Mouse (Mus musculus) layer of hippocampus, adult 11-12 months (tissue): Measurements from ENCODE around the gene Nufip2.

Source experiments
- DNase-seq: peaks from one replicate; pipeline ENCODE4 v3.0.0; 2022; ENCODE audit warnings: low spot score

The Nufip2 gene

DNA sequence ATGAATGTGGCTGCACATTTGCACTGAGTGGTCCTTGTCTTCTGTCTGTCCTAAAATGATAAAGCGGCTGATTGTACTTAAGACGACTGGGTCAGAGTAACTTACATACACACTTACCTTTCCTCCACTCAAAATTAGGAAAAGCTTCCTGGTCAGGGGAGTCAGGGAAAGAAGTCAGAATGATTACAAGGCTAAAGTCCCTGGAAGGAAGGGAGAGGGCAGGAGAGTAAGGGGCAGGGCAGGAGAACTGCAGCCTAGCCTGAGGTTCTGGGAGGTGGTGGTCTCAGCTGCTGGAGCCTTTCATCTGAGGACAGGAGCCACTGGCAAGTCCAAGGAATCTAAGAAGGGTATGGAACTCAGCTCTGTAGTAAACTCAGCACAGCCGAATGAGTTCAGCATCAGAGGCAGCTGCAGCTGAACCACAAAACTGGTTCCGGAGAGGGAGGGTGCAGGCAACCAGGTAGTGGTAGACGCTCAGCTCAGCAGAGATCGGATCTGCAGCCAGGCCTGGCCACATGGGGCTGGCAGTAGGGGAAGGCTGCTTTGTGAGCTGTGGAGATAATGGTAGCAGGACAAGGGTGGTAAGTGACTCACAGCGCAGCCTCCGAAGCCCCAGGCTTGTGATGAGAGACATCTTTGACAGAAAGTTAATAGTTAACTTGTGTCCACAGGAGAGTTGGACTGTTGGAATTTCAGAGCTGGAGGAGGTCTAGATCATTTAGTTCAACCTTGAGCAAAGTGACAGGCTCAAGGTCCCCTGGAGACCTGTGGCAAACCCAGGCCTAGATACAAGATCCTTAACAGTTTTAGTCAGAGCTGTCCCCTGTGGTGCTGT lies 86.1 kb downstream of the Nufip2 start:
- DNase-seq: no peak

GRCm38 (mm10) chr11:77775701-77776400 lies 89.9 kb downstream of the Nufip2 start:
- DNase-seq: no peak

DNA sequence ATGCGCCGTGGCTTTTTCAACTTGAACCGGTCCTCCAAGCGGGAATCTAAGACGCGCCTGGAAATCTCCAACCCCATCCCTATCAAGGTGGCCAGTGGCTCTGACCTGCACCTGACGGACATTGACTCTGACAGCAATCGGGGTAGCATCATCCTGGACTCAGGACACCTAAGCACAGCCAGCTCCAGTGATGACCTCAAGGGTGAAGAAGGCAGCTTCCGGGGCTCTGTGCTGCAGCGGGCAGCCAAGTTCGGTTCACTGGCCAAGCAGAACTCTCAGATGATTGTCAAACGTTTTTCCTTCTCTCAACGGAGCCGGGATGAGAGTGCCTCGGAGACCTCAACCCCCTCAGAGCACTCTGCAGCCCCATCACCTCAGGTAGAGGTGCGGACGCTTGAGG lies 91.5 kb downstream of the Nufip2 start:
- no peak for DNase-seq

DNA sequence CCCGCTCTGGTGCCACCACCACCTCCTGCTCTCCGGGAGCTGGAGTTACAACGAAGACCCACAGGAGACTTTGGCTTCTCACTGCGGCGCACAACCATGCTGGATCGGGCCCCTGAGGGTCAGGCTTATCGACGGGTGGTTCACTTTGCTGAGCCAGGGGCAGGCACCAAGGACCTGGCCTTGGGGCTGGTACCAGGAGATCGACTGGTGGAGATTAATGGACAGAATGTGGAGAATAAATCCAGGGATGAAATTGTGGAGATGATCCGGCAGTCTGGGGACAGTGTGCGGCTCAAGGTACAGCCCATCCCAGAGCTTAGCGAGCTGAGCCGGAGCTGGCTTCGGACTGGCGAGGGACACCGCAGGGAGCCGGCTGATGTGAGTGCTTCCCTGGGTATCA lies 92.0 kb downstream of the Nufip2 start:
- no peak for DNase-seq

DNA sequence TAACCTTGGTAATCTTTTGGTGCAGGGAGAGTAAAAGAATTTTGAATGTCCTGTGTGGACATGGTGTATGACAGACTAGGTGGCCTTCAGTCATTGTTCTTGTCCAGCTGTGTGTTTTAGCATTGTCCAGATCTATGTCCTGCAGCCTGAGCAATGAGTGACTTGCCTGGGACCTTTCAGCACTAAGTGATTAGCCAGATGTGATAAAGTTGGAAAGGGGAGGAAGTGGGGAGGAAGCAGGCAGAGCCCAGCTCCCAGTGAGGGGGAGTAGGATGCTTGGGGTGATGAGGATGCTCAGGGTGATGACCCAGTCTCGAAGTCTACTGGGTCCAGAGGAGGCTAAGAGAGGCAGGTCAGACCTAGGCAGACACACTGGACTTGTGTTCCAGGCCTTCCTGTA lies 93.3 kb downstream of the Nufip2 start:
- DNase-seq: no peak

DNA sequence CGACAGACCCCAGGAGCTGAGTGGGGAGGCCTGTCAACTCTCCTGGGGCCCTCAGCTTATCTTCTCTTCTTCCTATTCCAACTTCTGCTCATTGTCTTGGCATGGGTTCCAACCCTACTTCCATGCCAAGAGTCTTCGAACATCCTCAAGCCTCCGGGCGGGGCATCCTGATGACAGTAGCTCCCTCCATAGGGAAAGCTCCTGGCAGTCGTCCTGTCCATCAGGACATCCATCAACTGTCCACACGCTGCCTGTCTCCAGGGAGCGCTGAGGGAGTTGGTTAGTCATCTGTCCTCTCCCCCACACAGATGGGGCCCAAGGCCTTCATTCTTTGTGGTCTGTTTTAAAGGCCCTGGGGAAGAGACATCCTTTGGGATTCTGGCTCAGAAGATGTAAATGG lies 95.1 kb downstream of the Nufip2 start:
- DNase-seq: no peak

DNA sequence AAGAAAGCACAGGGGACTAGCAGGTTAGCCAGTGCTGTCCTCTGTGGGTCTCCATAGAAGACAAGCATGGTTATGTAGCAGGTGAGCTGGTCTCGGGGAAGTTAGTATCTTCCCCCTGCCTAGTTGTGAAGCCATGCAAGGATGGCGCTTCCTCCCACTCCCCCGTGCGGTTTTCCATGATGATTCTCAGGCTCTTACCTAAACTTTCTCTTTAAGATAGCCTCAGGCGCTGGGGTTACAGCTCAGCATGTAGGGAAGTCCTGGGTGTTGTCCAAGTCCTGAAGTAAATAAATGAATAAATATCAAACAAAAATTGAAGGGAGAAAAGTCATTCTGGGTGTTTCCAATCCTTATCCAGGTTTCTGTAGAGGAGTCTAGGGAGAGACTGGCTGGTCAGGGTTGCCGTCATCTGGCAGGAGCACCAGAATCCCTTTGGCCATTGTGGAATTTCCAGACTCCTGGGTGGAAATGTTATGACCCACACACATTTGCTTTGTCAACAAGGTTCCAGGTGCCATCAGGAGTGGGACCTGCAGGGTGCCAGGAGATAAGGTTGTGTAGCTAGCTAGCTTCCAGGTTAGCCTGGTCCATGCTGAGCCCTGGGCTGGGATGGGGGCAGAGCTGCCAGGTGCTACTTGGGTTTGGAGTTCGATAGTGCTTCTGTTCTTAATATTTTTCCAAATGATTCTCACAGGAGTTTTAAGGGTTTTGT lies 96.3 kb downstream of the Nufip2 start:
- no peak for DNase-seq

GRCm38 (mm10) chr11:77783211-77783746 lies 97.3 kb downstream of the Nufip2 start:
- no peak for DNase-seq

GRCm38 (mm10) chr11:77783747-77784646 lies 98.0 kb downstream of the Nufip2 start:
- DNase-seq: no peak

GRCm38 (mm10) chr11:77784894-77785293 lies 98.9 kb downstream of the Nufip2 start:
- DNase-seq: no peak

GRCm38 (mm10) chr11:77785396-77785767 lies 99.4 kb downstream of the Nufip2 start:
- DNase-seq: no peak

- peak; percentile 80 for DNase-seq
Observed at GRCm38 (mm10) chr11:77785768-77786561, 100.0 kb downstream of the Nufip2 start.

DNA sequence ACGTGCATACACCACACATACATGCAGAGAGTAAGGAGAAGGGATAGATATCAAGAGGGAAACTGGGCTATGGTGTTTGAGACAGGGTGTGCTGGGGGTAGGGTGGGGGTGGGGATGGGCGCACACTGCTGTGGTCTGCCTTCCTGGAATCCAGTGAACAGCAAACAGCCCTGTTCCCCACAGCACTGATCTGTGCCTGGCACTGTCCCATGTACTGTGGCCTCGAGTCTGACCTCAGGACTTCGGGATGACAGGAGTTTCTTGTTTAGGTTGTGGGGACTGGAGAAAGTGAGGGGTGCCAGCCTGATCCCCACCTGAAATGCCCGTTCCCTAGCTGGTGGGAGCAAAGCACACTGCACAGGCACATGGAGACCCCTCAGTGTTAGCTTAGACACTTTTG lies 101.8 kb downstream of the Nufip2 start, which contains the start of gene Gm10277:
Gm10277 (minus strand) TSS at position 41 of the 400 bp plus-strand sequence.
- no peak for DNase-seq

DNA sequence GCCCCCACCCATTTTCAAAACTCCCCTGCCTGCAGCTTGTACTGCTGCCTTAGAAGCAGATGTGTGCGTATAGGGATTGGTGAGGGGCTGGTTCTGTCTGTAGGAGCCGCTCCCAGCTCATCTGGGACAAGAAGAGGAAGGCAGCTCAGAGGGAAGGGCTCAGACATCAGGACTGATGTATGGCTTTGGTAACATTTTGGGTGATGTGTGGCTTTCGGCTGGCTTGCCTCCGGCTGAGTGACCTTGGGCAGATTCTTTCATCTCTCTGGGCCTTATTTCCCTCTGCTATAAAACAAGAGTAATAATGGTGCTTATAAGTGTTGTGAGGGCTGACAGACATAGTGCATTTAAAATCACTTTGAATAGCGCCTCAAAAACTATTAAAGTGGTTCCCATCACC lies 103.6 kb downstream of the Nufip2 start:
- no peak for DNase-seq

DNA sequence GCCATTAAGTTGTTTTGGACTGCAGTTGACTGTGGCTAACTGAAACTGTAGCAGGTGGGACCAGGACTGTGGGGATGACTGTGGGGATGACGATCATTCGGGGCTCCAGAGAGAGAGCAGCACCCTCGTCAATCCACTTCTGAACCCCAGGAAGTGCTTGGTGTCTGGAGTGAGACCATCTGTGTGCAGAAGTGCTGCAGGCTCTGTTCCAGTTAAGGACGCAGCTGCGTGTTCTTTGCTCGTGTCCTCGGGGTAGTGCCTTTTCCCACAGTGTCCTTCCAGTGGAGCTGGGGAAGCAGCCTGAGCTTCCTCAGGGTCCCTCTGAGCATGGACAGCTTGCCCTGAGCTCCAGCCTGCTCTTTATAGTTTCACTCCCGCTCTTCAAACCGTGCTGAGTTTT lies 104.3 kb downstream of the Nufip2 start:
- no peak for DNase-seq

- DNase-seq: no peak
Observed at GRCm38 (mm10) chr11:77791241-77791727, 105.3 kb downstream of the Nufip2 start.
